Mouse (Mus musculus): ENCODE measurements around the gene Srcin1. TPM values are rescaled to one million over a fixed set of nuclear protein-coding genes. Genes with fewer than 3 reads are reported as not detected.

Srcin1 gene
- polyA plus RNA-seq, 1 experiment from 2014 or later = 7.0 TPM

DNA sequence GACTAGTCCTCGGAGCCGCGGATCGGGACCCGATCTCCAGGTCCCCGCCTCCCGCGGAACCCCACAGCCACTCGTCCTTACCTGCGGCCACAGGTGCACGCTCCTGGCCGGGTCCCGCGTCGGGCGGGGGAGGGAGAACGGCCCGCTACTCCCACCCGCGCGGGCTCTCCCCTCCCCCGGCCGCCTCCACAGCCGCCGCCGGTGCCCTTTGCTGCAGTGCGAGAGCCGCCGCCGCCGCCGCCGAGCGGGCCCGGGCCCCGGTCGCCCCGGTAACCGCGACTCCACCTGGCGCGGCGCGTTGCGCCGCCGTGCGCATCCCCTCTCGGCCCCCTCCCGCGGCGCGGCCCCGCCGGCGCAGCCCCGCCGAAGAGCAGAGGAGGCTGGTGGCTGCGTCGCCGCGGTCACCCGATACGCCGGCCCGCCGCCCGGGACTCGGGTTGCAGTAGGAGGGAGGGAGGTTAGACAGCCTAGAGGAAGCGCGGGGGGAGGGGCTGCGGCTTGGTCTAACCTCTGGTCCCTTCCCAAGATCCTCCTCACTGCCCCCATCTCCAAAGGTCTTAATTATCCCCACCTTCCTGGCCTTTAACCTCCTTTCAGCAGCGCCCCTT, 29.1 kb downstream of the Srcin1 start:
- peak; percentile 42 for ATAC-seq (ENCODE audit: low read depth)
- under 1% methylated on average over 65 of the region's 73 CpGs for WGBS
- H3K27me3 ChIP-seq = peaks cover 90% of the 10 kb centered on the region
- peaks cover 5% of the 10 kb centered on the region; the same call in 1 of the 2 replicates for H3K36me3 ChIP-seq
- H3K9ac ChIP-seq = peak overlapping the region; percentile 69
- peak overlapping the region; percentile 49 for H3K4me3 ChIP-seq
- peaks cover 43% of the 10 kb centered on the region for H3K4me1 ChIP-seq (replicated peaks)
- no peak overlapping the region for H3K27ac ChIP-seq (replicated peaks)
- no peaks in the 10 kb centered on the region for H3K9me3 ChIP-seq
- peak overlapping the region; percentile 89 for H3K4me2 ChIP-seq

DNA sequence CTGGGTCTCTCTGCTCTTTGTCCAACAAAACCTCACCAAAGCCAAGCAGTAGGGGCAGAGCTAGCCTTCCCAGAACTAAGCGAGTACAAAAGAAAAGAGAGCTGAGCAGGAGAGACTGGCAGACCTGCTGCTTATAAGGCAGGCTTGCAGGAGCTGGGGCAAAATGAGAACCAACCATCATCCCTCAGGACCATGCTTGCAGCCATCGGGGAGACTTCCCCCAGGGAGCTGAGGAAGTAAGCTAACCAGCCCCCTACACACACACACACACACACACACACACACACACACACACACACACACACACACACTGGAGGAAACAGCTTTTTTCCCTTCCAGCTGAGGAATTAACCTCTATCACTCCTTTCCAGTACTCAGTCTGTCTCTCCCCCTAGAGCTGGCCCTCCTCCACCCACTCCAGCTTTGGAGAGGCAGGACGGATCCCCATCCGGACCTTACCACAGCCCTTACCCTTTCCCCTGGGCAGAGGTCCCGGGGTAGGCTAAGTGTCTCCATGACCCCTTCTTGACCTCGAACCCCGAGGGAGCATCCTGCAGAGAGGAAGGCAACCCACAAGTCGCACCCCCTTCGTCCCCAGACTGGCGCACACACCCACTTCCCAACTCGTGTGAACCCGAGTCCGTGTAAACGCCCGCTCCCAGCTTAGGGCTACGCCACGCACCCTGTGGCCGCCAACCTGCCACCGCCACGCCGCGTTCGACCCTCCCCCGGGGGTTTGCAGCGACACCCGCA, 30.0 kb downstream of the Srcin1 start:
- 6% methylated on average over 26 of the region's 26 CpGs for WGBS
- Histone ChIP-seq H3K9me3 (no peaks in the 10 kb centered on the region), H3K4me1 (replicated peaks) (peaks cover 39% of the 10 kb centered on the region), H3K36me3 (peaks cover 10% of the 10 kb centered on the region; the same call in 1 of the 2 replicates), H3K4me2 (peak overlapping the region; percentile 89), H3K27me3 (peaks cover 90% of the 10 kb centered on the region), H3K9ac (peak overlapping the region; percentile 69), H3K27ac (replicated peaks) (no peak overlapping the region), H3K4me3 (peak overlapping the region; percentile 49)
- ATAC-seq (ENCODE audit: low read depth) = no peak

DNA sequence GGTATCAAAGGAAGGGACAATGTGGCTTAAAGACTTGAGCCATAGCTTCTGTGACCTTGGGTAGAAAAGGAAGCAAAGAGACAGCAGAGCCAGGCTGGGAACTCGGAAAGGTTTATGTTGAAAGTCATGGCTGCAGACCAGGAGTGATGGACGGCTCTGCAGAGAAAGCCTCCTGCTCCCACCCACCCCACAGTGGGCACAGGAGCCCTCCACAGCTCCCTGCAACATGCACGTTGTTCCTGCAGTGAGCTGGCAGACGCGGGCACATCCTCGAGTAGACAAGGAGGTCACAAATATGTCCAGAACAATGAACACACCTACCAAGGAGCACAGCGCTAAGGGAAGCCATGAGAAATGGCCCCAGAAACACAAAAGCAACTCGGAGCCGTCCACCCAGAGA, 32.1 kb downstream of the Srcin1 start:
- peaks cover 56% of the 10 kb centered on the region for H3K4me1 ChIP-seq (replicated peaks)
- H3K4me3 ChIP-seq = no peak overlapping the region
- no peak for ATAC-seq (ENCODE audit: low read depth)
- peaks cover 10% of the 10 kb centered on the region; the same call in 1 of the 2 replicates for H3K36me3 ChIP-seq
- no peaks in the 10 kb centered on the region for H3K9me3 ChIP-seq
- 88% methylated on average over 9 of the region's 9 CpGs for WGBS
- H3K4me2 ChIP-seq = no peak overlapping the region
- no peak overlapping the region for H3K27ac ChIP-seq (replicated peaks)
- H3K9ac ChIP-seq = no peak overlapping the region
- H3K27me3 ChIP-seq = peaks cover 81% of the 10 kb centered on the region

DNA sequence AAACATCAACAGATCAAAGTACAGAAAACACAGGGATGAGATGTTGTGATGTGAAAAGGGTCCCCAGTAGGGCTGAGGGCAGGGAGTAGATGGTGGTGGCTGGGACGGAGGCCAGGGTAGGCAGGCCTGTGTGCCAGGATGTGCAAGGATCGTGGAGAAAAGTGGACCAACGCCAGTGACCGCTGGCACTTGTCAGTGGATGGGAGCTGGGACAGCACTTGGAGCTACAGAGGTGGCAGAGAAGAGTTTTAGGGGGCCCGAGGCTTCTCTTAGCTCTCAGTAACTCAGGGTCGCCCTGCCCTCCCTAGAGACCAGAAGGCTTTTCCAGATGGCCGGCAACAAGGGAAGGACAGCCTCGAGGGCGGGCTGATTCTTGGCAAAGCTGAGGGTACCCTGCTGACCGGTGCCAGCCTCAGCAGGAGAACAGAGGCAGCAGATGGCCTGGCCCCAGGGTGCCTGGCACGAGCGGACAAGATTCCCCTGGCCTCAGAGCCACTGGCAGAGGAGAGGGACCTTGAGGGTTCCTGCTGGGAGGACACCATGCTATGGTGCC, 32.7 kb downstream of the Srcin1 start:
- WGBS = 47% methylated on average over 12 of the region's 12 CpGs
- Histone ChIP-seq H3K36me3 (peaks cover 10% of the 10 kb centered on the region; the same call in 1 of the 2 replicates), H3K4me1 (replicated peaks) (peaks cover 56% of the 10 kb centered on the region), H3K27me3 (peaks cover 81% of the 10 kb centered on the region), H3K4me3 (no peak overlapping the region), H3K9ac (no peak overlapping the region; the same call in 1 of the 2 replicates), H3K27ac (replicated peaks) (no peak overlapping the region), H3K4me2 (no peak overlapping the region), H3K9me3 (no peaks in the 10 kb centered on the region)
- no peak for ATAC-seq (ENCODE audit: low read depth)

DNA sequence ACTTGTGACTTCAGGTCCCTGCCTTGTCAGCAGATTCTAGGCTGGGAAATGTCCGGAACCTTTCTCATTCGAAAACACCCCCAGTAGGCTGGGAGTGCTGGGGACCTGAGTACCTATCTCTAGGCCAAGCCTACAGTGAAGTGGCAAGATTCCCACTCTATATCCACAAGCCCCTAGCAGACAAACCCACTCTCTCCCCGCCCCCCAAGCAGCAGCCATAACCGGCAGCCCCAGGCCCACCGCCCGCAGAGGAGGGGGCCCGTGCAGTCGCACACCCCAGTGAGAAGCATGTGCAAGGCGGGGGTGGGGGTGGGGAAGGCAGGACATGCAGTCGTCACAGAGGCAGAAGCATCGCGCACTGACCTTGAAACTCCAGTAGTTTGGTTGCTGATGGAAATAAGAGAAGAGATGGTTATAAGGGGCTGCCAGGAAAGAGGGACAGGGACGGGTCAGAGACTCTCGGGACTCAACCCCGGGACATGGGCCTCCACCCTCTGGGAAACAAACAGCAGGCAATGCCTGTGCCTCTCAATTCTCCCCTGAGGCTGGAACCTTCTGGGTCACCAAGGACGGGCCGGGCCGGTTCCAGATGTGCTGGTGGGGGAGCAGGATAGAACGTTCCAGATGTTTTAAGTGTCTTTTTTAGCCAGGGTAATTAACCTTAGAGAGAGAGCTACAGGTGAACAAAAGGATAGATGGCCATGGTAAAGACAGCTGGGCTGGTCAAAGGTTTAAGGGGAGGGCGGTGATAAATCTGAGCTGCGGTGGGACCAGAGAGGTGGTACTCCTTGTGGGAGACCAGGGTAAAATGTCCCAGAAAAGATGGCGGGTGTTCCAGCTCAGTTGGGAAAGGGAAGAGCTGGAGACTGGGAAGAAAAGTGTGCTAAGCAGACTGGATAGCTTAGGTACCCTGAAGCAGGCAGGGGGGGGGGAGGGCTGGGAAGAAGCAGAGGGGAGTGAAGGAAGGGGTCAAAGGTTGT, 33.5 kb downstream of the Srcin1 start:
- Histone ChIP-seq H3K27ac (replicated peaks) (no peak overlapping the region), H3K36me3 (peaks cover 10% of the 10 kb centered on the region; the same call in 1 of the 2 replicates), H3K4me1 (replicated peaks) (peaks cover 61% of the 10 kb centered on the region), H3K9ac (no peak overlapping the region; the same call in 1 of the 2 replicates), H3K9me3 (no peaks in the 10 kb centered on the region), H3K4me3 (no peak overlapping the region), H3K27me3 (peaks cover 81% of the 10 kb centered on the region), H3K4me2 (no peak overlapping the region)
- WGBS = 79% methylated on average over 22 of the region's 22 CpGs
- ATAC-seq (ENCODE audit: low read depth) = no peak

DNA sequence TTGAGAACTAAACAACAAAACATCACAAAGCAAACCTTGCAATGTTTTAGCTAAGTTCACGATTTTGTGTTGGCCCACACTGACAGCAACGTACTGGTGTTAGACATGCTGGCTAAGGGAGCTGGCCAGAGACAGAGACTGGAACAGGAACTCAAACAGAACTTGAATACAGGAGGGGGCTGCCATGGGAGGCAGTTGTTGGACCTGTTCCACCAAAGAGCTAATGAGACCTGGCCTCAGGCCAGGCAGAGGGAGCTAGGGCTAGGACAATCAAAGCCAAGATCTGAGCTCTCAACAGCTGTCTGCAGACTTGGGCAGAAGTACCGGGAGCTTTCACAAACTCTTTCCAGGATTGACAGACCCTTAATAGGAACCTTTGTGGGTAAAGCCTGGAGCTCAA, 35.4 kb downstream of the Srcin1 start:
- WGBS = 56% methylated on average over 3 of the region's 3 CpGs
- ATAC-seq (ENCODE audit: low read depth) = no peak
- H3K4me1 ChIP-seq (replicated peaks) = peaks cover 58% of the 10 kb centered on the region

DNA sequence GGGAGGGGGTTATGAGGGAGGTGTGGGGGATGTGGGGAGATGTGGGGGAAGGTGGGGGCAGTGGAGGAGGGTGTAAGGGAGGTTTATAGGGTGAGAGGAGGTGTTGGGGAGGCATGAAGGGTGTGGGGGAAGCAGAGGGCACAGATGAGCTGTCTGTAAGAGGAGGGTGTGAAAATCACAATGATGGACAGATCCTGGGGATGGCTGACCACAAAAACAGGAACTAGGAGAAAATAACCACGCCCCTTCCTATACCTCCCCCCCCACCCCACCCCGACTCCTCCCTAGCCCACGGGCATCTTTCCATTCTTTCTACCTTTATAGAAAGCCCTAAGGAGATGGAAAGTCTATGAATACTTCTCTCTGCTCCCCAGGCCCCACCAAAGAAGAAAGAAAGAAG, 35.9 kb downstream of the Srcin1 start:
- Histone ChIP-seq H3K27me3 (peaks cover 83% of the 10 kb centered on the region), H3K4me3 (no peak overlapping the region), H3K36me3 (peaks cover 14% of the 10 kb centered on the region; the same call in 1 of the 2 replicates), H3K9me3 (no peaks in the 10 kb centered on the region), H3K27ac (replicated peaks) (no peak overlapping the region), H3K4me1 (replicated peaks) (peaks cover 60% of the 10 kb centered on the region), H3K4me2 (no peak overlapping the region), H3K9ac (no peak overlapping the region)
- WGBS = 78% methylated on average over 3 of the region's 3 CpGs
- ATAC-seq (ENCODE audit: low read depth) = no peak

More for the DNA sequence above, 35.4 kb downstream of the Srcin1 start:
- no peak overlapping the region for H3K4me3 ChIP-seq
- H3K27ac ChIP-seq (replicated peaks) = no peak overlapping the region
- H3K36me3 ChIP-seq = peaks cover 10% of the 10 kb centered on the region; the same call in 1 of the 2 replicates
- peaks cover 83% of the 10 kb centered on the region for H3K27me3 ChIP-seq
- H3K9me3 ChIP-seq = no peaks in the 10 kb centered on the region
- H3K4me2 ChIP-seq = no peak overlapping the region
- H3K9ac ChIP-seq = no peak overlapping the region

DNA sequence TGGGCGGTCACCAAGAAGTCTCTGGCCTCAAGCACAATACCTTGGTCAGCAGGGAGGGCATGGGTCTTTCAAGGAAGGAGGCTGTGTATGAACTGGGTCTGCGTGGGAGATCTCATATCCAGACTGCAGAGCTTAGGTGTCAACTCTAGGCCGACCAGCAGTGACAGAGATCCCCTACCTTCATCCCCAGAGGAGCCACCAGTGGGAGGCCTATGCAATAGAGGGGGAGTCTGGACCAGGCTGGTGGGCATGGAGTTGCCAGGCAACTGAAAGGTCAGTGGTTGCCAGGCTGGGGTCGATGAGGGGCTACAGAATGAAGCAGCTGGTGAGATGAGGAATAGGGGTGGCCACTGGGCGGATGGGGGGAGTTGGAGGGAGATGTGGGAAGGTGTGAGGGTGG, 36.4 kb downstream of the Srcin1 start:
- H3K4me2 ChIP-seq = no peak overlapping the region
- 45% methylated on average over 5 of the region's 5 CpGs for WGBS
- no peak overlapping the region for H3K4me3 ChIP-seq
- peaks cover 83% of the 10 kb centered on the region for H3K27me3 ChIP-seq
- no peak overlapping the region for H3K27ac ChIP-seq (replicated peaks)
- H3K9ac ChIP-seq = no peak overlapping the region
- H3K4me1 ChIP-seq (replicated peaks) = peaks cover 66% of the 10 kb centered on the region
- no peaks in the 10 kb centered on the region for H3K9me3 ChIP-seq
- no peak for ATAC-seq (ENCODE audit: low read depth)
- peaks cover 19% of the 10 kb centered on the region; the same call in 1 of the 2 replicates for H3K36me3 ChIP-seq

DNA sequence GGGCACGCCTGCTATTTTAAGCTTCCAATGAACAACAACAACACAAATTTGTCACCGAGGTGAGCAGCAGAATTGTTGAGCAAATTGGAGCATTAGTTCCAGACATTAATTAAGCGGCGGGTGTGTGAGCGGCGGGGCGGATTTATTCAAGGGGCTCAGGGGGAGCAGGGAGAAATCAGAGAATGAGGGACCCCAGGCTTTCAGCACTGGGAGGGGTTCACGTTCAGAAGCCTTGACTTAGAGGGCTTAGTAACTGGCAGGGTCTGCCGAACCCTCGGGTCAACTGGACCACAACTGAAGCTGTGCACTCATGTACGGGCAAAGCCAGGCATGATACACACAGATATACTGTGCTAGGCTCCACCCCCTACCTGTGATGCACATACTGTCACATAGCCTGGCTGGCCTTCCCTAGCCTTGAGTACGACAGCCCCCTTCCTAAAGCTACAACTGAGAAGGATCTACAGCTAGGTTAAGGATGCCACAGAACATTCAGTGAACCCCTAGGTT, 38.4 kb downstream of the Srcin1 start:
- H3K27ac ChIP-seq (replicated peaks) = no peak overlapping the region

DNA sequence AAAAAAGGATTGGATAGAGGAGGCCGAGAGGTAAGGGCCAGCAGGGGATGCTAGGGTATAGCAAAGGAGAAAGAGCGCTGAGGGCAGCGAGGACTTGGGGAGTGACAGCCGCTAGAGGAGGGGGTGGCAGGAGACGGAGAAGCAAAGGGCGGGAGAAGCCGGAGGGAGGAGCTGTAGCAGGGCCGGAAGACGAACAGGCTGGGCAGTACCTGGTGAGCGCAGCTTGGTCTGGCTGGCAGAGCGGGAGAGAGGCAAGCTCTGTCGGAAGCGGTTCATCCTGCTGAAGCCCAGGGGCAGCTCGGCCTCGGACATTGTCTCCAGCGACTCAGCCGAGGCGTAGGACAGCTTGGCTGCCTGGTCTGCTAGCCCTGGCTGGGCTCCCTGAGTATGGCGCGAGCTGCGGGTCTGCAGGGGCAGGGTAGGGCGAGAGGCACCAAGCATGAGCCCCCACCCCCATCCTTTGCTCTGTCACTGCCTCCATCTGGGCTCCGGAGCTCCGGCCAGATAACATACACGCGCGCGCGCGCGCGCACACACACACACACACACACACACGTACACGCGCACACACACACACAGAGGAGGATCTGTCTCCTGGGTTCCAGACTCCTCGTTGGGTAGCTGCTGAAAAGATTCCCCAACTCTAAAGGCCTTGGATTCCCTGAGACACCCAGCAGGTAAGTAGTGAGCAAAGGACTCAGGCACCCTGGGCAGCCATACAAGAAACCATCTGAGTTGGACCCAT, 39.0 kb downstream of the Srcin1 start:
- WGBS = 3% methylated on average over 36 of the region's 36 CpGs
- no peak overlapping the region for H3K27ac ChIP-seq (replicated peaks)
- ATAC-seq (ENCODE audit: low read depth) = peak; percentile 30

More for the DNA sequence above, 38.4 kb downstream of the Srcin1 start:
- Histone ChIP-seq H3K4me2 (peak overlapping the region; percentile 56), H3K9ac (peak overlapping the region; percentile 57; the same call in 1 of the 2 replicates), H3K27me3 (peaks cover 90% of the 10 kb centered on the region), H3K9me3 (no peaks in the 10 kb centered on the region), H3K4me1 (replicated peaks) (peaks cover 62% of the 10 kb centered on the region), H3K36me3 (peaks cover 28% of the 10 kb centered on the region), H3K4me3 (no peak overlapping the region)
- no peak for ATAC-seq (ENCODE audit: low read depth)
- 21% methylated on average over 12 of the region's 12 CpGs for WGBS

More for the DNA sequence above, 39.0 kb downstream of the Srcin1 start:
- peaks cover 23% of the 10 kb centered on the region for H3K36me3 ChIP-seq
- peak overlapping the region; percentile 56 for H3K4me2 ChIP-seq
- H3K4me3 ChIP-seq = peak overlapping the region; percentile 26
- H3K4me1 ChIP-seq (replicated peaks) = peaks cover 61% of the 10 kb centered on the region
- H3K27me3 ChIP-seq = peaks cover 91% of the 10 kb centered on the region
- H3K9me3 ChIP-seq = no peaks in the 10 kb centered on the region
- H3K9ac ChIP-seq = peak overlapping the region; percentile 57; the same call in 1 of the 2 replicates
